Mouse (Mus musculus): Measurements from ENCODE around the gene Snx33. TPM values are rescaled to one million over a fixed set of nuclear protein-coding genes. Genes with fewer than 3 reads are reported as not detected.
"Not testable (repeated sequence)": the region's sequence is repeated elsewhere in the genome, so short reads cannot be mapped to it uniquely, and the experiment has no call there.

Snx33 gene
- polyA plus RNA-seq, 1 experiment from 2014 or later: 7.5 TPM

DNA sequence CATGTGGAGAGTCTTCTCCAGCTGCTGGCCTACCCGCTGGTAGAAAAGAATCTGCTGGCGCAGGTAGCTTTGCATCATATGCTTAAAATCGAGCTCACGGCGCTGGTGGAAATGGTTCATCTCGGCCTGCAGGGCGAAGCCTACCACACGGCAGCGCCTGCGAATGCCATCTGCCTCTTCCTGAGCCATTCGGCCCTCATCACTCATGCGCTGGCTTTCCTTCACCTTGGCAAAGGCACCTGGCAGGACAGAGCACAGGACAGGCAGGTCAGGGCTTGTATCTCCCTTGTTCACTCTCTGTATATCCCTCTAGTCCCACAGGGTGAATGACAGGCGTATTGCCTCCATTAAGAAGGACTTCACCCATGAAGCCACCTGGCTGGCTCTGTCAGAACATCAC is 9.7 kb downstream of the Snx33 start:
- Histone ChIP-seq H3K27me3 (ENCODE audit: control insufficient read depth, insufficient read depth, low read length) (no peaks in the 10 kb centered on the region), H3K4me2 (ENCODE audit: low read depth, low read length) (no peak overlapping the region), H3K4me3 (ENCODE audit: low read length) (no peak overlapping the region), H3K27ac (ENCODE audit: low read length) (no peak overlapping the region), H3K9ac (ENCODE audit: low read length) (no peak overlapping the region), H3K4me1 (ENCODE audit: control insufficient read depth, insufficient read depth, low read length) (peaks cover 10% of the 10 kb centered on the region), H3K9me3 (replicated peaks; ENCODE audit: control insufficient read depth, low read length) (peaks cover 6% of the 10 kb centered on the region; the same call in 1 of the 2 replicates), H3K36me3 (ENCODE audit: control insufficient read depth, insufficient read depth) (peaks cover 37% of the 10 kb centered on the region)
- no peak for ATAC-seq (replicated peaks; ENCODE audit: extremely low read depth, insufficient read depth, low FRiP score)
- WGBS: 92% methylated on average over 13 of the region's 13 CpGs

GRCm38 (mm10) chr9:56917131-56917530 is 11.0 kb downstream of the Snx33 start:
- WGBS: 86% methylated on average over 2 of the region's 2 CpGs
- Histone ChIP-seq H3K9me3 (replicated peaks; ENCODE audit: control insufficient read depth, low read length) (peaks cover 6% of the 10 kb centered on the region; the same call in 1 of the 2 replicates), H3K4me1 (ENCODE audit: control insufficient read depth, insufficient read depth, low read length) (no peaks in the 10 kb centered on the region), H3K36me3 (ENCODE audit: control insufficient read depth, insufficient read depth) (peaks cover 35% of the 10 kb centered on the region), H3K27ac (ENCODE audit: low read length) (no peak overlapping the region), H3K4me3 (ENCODE audit: low read length) (no peak overlapping the region), H3K4me2 (ENCODE audit: low read depth, low read length) (no peak overlapping the region), H3K9ac (ENCODE audit: low read length) (no peak overlapping the region), H3K27me3 (ENCODE audit: control insufficient read depth, insufficient read depth, low read length) (no peaks in the 10 kb centered on the region)
- ATAC-seq (replicated peaks; ENCODE audit: extremely low read depth, insufficient read depth, low FRiP score): no peak

DNA sequence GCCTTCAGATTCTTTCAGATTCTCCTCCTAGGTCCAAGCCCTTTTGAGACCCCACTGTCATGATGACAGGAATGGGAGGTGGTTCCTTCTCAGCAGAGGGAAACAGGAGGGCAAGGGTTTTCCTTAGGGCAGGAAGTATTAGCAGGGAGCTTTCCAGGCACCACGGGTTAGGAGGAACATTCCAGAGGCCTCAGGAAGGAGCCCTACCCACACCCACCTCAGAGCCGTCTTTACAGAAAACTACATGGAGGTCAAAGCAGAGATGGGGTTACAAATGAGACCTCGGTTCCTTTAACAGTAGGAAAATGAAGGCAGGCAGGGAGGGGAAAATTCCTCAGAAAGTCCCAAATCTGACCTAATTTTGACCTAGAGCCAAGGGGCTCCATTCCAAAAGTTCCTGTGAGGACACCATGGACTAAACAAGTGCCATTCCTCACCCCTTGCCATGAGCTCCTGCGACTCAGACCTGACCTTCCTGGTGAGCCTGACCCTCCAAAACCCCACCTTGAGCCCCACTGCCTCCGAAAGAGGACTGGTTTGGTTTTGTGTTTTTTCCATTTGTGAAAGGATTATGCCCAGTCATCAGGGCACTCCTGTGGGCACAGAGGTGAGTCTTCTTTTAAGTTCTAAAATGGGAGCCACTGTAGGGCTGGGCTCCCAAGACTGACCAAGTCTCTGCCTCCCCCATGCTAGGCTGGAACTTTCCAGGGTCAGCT is 12.3 kb downstream of the Snx33 start:
- no peak overlapping the region for H3K9ac ChIP-seq (ENCODE audit: low read length)
- no peak for ATAC-seq (replicated peaks; ENCODE audit: extremely low read depth, insufficient read depth, low FRiP score)
- peaks cover 27% of the 10 kb centered on the region for H3K36me3 ChIP-seq (ENCODE audit: control insufficient read depth, insufficient read depth)
- H3K27ac ChIP-seq (ENCODE audit: low read length): no peak overlapping the region
- H3K4me3 ChIP-seq (ENCODE audit: low read length): no peak overlapping the region
- no peaks in the 10 kb centered on the region for H3K9me3 ChIP-seq (replicated peaks; ENCODE audit: control insufficient read depth, low read length)
- no peaks in the 10 kb centered on the region for H3K27me3 ChIP-seq (ENCODE audit: control insufficient read depth, insufficient read depth, low read length)
- H3K4me2 ChIP-seq (ENCODE audit: low read depth, low read length): no peak overlapping the region
- 69% methylated on average over 5 of the region's 5 CpGs for WGBS
- no peaks in the 10 kb centered on the region for H3K4me1 ChIP-seq (ENCODE audit: control insufficient read depth, insufficient read depth, low read length)

- H3K27ac ChIP-seq (ENCODE audit: low read length): no peak overlapping the region
- H3K4me1 ChIP-seq (ENCODE audit: control insufficient read depth, insufficient read depth, low read length): no peaks in the 10 kb centered on the region
- H3K9me3 ChIP-seq (replicated peaks; ENCODE audit: control insufficient read depth, low read length): no peaks in the 10 kb centered on the region
- no peak overlapping the region for H3K9ac ChIP-seq (ENCODE audit: low read length)
- no peaks in the 10 kb centered on the region for H3K27me3 ChIP-seq (ENCODE audit: control insufficient read depth, insufficient read depth, low read length)
- H3K4me3 ChIP-seq (ENCODE audit: low read length): no peak overlapping the region
- WGBS: 65% methylated on average over 1 of the region's 1 CpGs
- no peak for ATAC-seq (replicated peaks; ENCODE audit: extremely low read depth, insufficient read depth, low FRiP score)
- no peak overlapping the region for H3K4me2 ChIP-seq (ENCODE audit: low read depth, low read length)
- peaks cover 27% of the 10 kb centered on the region for H3K36me3 ChIP-seq (ENCODE audit: control insufficient read depth, insufficient read depth)
These were observed 13.1 kb downstream of the Snx33 start for GRCm38 (mm10) chr9:56915116-56915515.

DNA sequence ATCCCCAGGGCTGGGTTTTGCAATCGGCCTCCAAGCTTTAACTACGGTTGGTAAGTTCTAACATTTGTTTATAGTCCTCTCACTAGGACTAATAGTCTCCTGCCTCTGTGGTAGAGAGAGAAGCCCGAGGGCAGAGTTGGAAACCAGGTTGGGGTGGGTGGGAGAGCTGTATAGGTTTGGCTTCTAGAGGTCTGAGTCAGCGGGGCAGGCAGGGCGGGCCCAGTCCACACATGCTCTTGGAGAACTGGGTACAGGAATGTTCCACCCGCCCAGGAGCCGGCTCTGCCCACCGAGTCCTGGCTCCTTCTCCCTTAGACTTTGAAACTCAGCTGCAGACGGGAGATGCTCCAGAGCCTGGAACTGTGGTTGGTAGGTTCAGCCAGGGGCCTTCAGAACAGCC is 14.2 kb downstream of the Snx33 start:
- no peak overlapping the region for H3K9ac ChIP-seq (ENCODE audit: low read length)
- H3K36me3 ChIP-seq (ENCODE audit: control insufficient read depth, insufficient read depth): peaks cover 27% of the 10 kb centered on the region
- no peaks in the 10 kb centered on the region for H3K4me1 ChIP-seq (ENCODE audit: control insufficient read depth, insufficient read depth, low read length)
- no peak overlapping the region for H3K4me2 ChIP-seq (ENCODE audit: low read depth, low read length)
- ATAC-seq (replicated peaks; ENCODE audit: extremely low read depth, insufficient read depth, low FRiP score): no peak
- no peaks in the 10 kb centered on the region for H3K27me3 ChIP-seq (ENCODE audit: control insufficient read depth, insufficient read depth, low read length)
- H3K27ac ChIP-seq (ENCODE audit: low read length): no peak overlapping the region
- WGBS: 81% methylated on average over 9 of the region's 9 CpGs
- H3K4me3 ChIP-seq (ENCODE audit: low read length): no peak overlapping the region
- H3K9me3 ChIP-seq (replicated peaks; ENCODE audit: control insufficient read depth, low read length): no peaks in the 10 kb centered on the region

DNA sequence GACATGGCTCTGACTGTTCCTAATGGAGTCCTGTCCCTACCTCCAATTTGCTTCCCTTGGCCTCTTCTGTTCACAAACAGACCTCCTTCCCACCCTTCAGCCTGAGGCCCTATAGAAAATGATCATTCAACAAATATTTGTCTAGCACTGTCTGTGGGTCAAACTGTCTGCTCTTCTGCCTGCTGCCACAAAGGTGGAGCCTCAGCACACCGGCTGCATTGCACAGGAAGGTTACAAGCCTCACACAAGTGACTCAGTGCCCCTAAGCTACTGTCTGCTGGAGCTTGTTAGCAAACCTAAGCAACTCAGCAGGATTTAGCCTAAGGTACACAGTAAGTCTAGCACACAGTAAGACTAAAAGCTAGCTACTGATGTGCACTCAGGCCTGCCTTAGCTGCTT is 17.2 kb downstream of the Snx33 start:
- no peak overlapping the region for H3K27ac ChIP-seq (ENCODE audit: low read length)
- H3K27me3 ChIP-seq (ENCODE audit: control insufficient read depth, insufficient read depth, low read length): no peaks in the 10 kb centered on the region
- H3K4me3 ChIP-seq (ENCODE audit: low read length): no peak overlapping the region
- H3K9me3 ChIP-seq (replicated peaks; ENCODE audit: control insufficient read depth, low read length): no peaks in the 10 kb centered on the region
- peaks cover 4% of the 10 kb centered on the region; the same call in 1 of the 2 replicates for H3K4me1 ChIP-seq (ENCODE audit: control insufficient read depth, insufficient read depth, low read length)
- H3K4me2 ChIP-seq (ENCODE audit: low read depth, low read length): no peak overlapping the region
- WGBS: 49% methylated on average over 1 of the region's 1 CpGs
- peaks cover 4% of the 10 kb centered on the region; the same call in 1 of the 2 replicates for H3K36me3 ChIP-seq (ENCODE audit: control insufficient read depth, insufficient read depth)
- no peak overlapping the region for H3K9ac ChIP-seq (ENCODE audit: low read length)
- no peak for ATAC-seq (replicated peaks; ENCODE audit: extremely low read depth, insufficient read depth, low FRiP score)

- H3K9me3 ChIP-seq (replicated peaks; ENCODE audit: control insufficient read depth, low read length); H3K4me2 ChIP-seq (ENCODE audit: low read depth, low read length); H3K9ac ChIP-seq (ENCODE audit: low read length); H3K4me1 ChIP-seq (ENCODE audit: control insufficient read depth, insufficient read depth, low read length); H3K36me3 ChIP-seq (ENCODE audit: control insufficient read depth, insufficient read depth); ATAC-seq (replicated peaks; ENCODE audit: extremely low read depth, insufficient read depth, low FRiP score); H3K27me3 ChIP-seq (ENCODE audit: control insufficient read depth, insufficient read depth, low read length); H3K4me3 ChIP-seq (ENCODE audit: low read length); H3K27ac ChIP-seq (ENCODE audit: low read length): not testable (repeated sequence)
- 39% methylated on average over 4 of the region's 4 CpGs for WGBS
These were observed 18.2 kb downstream of the Snx33 start for GRCm38 (mm10) chr9:56909991-56910390.

DNA sequence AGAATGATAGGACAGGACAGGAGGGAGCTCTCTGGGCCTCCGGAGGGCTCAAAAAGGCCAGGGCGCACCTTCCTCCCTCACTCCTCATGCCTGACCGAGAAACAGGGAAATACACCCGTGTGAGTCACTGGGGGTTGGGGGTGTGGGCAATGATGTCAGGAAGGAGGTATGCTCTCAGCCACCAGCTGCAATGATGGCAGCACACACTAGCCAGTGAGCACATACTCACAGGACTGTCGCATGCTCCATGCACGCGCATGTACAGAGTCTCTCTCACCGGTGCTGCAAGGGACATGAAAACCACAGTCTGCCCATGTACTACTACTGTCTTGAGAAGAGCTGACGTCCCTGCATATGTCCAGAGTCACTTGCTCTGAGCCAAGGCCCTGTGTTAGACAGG is 20.6 kb downstream of the Snx33 start:
- Histone ChIP-seq H3K4me2 (ENCODE audit: low read depth, low read length) (no peak overlapping the region), H3K36me3 (ENCODE audit: control insufficient read depth, insufficient read depth) (no peaks in the 10 kb centered on the region), H3K9me3 (replicated peaks; ENCODE audit: control insufficient read depth, low read length) (no peaks in the 10 kb centered on the region), H3K4me3 (ENCODE audit: low read length) (no peak overlapping the region), H3K27ac (ENCODE audit: low read length) (no peak overlapping the region), H3K9ac (ENCODE audit: low read length) (no peak overlapping the region), H3K27me3 (ENCODE audit: control insufficient read depth, insufficient read depth, low read length) (no peaks in the 10 kb centered on the region), H3K4me1 (ENCODE audit: control insufficient read depth, insufficient read depth, low read length) (peaks cover 4% of the 10 kb centered on the region; the same call in 1 of the 2 replicates)
- ATAC-seq (replicated peaks; ENCODE audit: extremely low read depth, insufficient read depth, low FRiP score): no peak; the same call in 1 of the 2 replicates
- 57% methylated on average over 9 of the region's 9 CpGs for WGBS

DNA sequence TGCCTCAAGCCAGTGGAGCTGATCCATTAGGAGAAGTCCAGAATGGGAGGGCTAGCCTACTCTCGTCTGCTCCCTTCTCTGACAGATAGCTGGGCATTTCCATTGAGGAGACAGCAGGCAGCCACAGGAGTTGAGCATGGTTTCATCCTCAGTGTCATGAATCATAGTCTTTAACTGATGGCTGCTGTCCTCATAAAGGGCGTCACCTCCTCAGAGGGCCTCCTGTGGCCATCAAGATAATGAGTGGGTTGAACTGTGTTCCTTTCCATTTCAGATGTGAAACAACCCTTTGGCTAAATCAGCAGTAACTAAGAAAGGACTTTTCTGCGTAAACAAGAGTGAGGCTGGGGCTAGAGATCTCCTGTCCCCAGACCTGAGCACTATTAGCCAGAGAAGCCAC is 24.5 kb downstream of the Snx33 start:
- Histone ChIP-seq H3K4me2 (ENCODE audit: low read depth, low read length) (no peak overlapping the region), H3K9ac (ENCODE audit: low read length) (no peak overlapping the region), H3K4me3 (ENCODE audit: low read length) (no peak overlapping the region), H3K9me3 (replicated peaks; ENCODE audit: control insufficient read depth, low read length) (no peaks in the 10 kb centered on the region), H3K4me1 (ENCODE audit: control insufficient read depth, insufficient read depth, low read length) (peaks cover 13% of the 10 kb centered on the region), H3K36me3 (ENCODE audit: control insufficient read depth, insufficient read depth) (no peaks in the 10 kb centered on the region), H3K27ac (ENCODE audit: low read length) (no peak overlapping the region), H3K27me3 (ENCODE audit: control insufficient read depth, insufficient read depth, low read length) (no peaks in the 10 kb centered on the region)
- 80% methylated on average over 3 of the region's 3 CpGs for WGBS
- no peak for ATAC-seq (replicated peaks; ENCODE audit: extremely low read depth, insufficient read depth, low FRiP score)

Data from heart, embryonic 16.5 days (tissue).